Mouse (Mus musculus): ENCODE data around the gene L3hypdh. TPM values are rescaled to one million over a fixed set of nuclear protein-coding genes. Genes with fewer than 3 reads are reported as not detected.
A peak's percentile ranks its signal among the peaks of the same experiment; 100 is the strongest.
"Not testable (repeated sequence)": the region's sequence is repeated elsewhere in the genome, so short reads cannot be mapped to it uniquely, and the experiment has no call there.

Gene L3hypdh
- total and polyA plus RNA-seq, 3 experiments = 15.3 to 103 (median 18.9) TPM

GRCm38 (mm10) chr12:72053851-72054250 lies 31.4 kb downstream of the L3hypdh start:
- no peak for DNase-seq

- DNase-seq = no peak
Observed at GRCm38 (mm10) chr12:72053303-72053702, 31.9 kb downstream of the L3hypdh start.

GRCm38 (mm10) chr12:72052571-72052970 lies 32.7 kb downstream of the L3hypdh start:
- DNase-seq = no peak

DNA sequence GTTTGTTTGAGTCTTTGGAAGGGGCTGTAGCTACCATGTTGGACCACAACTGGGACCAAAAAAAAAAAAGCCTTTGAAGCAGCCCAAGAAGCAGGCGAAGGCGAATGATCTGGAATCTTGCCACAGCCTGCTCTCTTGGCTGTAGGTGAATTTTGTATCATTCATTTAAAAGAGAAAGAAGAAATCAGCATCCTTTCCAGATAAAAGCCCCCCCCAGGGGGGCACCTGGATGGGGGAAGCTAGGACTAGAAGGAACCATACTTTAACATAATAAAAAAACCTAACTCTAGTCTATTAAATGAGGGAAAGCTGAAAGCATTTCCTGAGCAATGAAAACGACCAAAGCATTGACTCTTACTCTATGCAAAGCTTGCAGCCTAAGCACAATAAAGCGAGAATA lies 34.4 kb downstream of the L3hypdh start:
- no peak for DNase-seq

DNA sequence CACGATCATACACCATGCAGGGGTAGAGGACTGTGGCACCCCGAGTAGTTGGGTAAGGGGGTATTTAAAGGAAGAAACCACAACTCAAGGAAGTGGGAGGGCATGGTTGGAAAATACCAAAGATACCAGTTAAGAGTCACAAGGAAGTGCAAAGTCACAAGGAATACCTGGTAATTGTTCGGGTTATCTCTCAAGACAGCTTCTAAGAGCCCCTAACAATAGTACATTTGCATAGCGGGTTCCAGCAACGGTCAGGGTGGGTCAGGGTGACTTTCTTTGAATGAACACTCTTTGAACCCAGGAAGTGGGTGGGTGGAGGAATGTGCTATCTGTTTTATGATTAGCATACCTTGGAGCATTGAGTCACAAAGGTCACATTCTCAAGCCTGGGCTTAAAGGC lies 35.1 kb downstream of the L3hypdh start:
- DNase-seq = not testable (repeated sequence)

DNA sequence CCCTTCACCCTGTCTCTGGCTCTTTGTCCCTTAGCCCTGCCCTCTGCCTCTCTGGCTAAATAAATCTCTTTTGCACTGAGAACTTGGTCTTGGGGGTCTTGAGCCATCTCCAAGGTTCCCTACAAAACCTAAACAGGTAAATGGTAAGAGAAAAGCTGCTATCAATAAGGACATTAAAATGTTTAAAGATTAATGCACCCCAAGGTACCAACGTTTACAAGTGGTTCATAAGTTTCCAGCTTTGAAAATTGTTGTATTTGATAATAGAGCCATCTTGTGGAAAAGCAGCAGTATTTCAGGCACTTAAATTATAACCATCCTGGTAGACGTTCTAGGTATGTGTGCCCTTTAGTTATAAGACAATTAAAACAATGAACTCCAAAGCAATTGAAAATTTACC lies 37.7 kb downstream of the L3hypdh start:
- no peak for DNase-seq

DNA sequence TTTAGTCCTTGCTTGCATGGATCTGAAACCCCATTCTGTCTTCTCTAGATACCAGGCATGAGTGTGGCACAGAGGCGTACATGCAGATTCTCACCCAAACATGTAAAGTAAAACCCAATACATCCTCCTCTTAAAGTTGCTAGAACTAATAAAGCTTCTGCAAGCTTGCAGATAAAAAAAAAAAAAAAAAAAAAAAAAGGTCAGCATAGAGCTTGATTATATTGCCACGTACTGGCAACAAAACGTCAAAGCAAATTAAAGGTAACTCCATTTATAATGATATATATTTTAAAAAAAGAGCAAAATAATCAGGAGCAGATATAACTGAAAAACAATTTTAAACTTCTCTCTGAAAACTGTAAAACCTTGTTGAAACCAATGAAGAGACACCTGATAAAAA lies 44.0 kb downstream of the L3hypdh start:
- no peak for DNase-seq

GRCm38 (mm10) chr12:72039501-72039900 lies 45.7 kb downstream of the L3hypdh start:
- no peak for DNase-seq

DNA sequence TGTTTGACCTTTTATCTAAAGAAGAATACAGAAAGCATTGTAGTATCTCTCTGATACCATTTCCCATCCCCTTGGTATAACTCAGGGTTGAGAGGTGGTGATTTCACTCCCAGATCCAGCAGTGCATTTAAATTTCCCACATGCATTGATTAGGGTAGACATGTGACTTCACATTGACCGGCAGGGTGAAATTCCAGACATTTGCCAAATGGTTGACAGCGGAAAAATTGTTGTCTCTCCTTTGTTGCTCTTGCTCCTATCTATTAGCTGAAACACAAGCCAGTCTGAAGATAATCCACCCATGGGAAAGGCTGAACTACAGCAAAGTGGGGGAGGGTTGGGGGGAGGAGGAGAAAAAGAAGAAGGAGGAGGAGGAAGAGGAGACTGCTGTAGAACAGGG lies 46.4 kb downstream of the L3hypdh start:
- no peak for DNase-seq

DNA sequence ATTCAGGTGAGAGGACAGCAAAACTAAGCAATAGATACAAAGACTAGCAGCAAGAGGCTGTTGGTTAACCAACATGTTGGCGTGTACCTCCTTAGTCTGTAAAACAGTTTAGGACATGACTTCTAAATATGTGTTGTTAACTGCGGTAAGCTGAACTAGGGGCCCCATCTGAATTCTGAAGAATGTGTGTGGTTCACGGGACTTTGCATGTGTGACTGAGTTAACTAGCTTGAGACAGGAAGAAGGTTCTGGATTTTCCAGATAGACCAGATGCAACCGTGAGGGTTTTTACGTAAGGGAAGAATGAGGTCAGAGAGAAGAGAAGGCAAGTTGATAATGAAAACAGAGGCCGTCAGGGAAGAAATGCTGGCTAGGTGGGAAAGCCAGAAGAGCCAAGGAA lies 48.2 kb downstream of the L3hypdh start:
- no peak for DNase-seq

DNA sequence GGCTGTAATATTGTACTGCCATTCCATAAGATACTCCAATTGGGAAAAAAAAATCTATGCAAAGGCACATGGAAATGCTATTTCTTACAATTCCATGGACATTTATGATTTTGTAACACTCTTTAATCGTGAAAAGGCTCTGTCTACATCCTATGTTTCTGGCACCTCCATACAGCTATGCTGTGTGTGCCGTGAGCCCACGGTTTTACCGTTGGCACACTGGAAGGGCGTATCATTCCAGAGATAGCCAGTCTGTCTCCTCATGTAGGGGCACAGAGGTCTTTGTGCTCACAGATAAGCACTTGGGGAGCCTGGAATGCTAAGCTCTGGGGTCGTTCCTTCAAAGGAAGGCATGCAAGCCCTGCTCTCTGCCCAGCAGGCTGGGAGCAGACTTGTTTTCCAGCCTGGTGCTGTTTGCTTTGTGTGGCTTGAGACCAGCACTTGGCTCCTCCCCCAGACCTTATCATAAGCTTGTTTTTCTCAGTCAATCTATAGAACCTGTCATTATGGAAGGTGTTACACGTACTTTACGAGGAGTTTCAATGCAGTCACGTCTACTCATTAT lies 49.1 kb downstream of the L3hypdh start:
- no peak for DNase-seq

DNA sequence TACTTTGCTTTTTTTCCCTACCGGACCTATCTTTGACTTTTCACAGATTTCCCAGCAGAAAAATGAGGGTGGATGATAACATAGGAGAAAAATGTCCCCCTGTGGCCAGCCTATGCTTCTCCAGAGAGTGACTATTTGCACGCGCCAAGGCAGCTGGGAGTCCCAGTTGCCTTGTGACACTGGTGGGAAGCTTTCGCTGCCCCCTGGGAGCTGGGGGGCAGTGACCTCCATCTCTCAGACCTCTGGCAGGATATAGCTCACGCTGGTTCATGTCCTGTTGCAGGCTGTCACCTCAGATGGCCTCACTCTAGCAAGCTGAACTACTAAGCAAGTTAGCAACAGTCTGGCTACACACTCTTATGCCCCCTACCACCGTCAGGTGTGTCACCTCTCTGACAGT lies 53.4 kb downstream of the L3hypdh start:
- DNase-seq = peak; percentile 18

GRCm38 (mm10) chr12:72031171-72031570 lies 54.1 kb downstream of the L3hypdh start:
- DNase-seq = no peak

- no peak for DNase-seq
Observed at GRCm38 (mm10) chr12:72025275-72025795, 59.9 kb downstream of the L3hypdh start.

GRCm38 (mm10) chr12:72023572-72023971 lies 61.7 kb downstream of the L3hypdh start:
- peak; percentile 38 for DNase-seq

Small RNA genes lying within 50 kb of the gene (microRNA-seq; reads per million reads assigned to microRNA genes)
- 0 reads per million in 2 experiments for gene Gm24466

Other genes starting within 250 kb of the L3hypdh start
- gene Gpr135, start 14.3 kb downstream of the L3hypdh start, total RNA-seq (2021) = 1 to 10 TPM; 2.6 to 2.7 TPM
- 14.1 and 16.2 TPM in 2 replicates for gene Gpr135, start 14.3 kb downstream of the L3hypdh start, polyA plus RNA-seq (2012; rRNA removed)
- 10 to 100 TPM; 48.0 to 49.0 TPM for gene Jkamp, start 150 bp upstream of the L3hypdh start, total RNA-seq (2021)
- 92.1 and 92.2 TPM in 2 replicates for gene Jkamp, start 150 bp upstream of the L3hypdh start, polyA plus RNA-seq (2012; rRNA removed)
- not detected for gene Ccdc175, start 99.6 kb upstream of the L3hypdh start, total RNA-seq (2021)
- not detected in 2 replicates for gene Ccdc175, start 99.6 kb upstream of the L3hypdh start, polyA plus RNA-seq (2012; rRNA removed)

Data from adrenal gland, adult 2 months (tissue).